Mouse (Mus musculus) layer of hippocampus, adult 6 months (tissue): ENCODE results near the gene Fam83d. TPM values are rescaled to one million over a fixed set of nuclear protein-coding genes. Genes with fewer than 3 reads are reported as not detected.

Experiments
- long read RNA-seq, 2 experiments: library from polyadenylated mRNA; unstranded; transcript quantifications; one replicate each; pipeline ENCODE4 v2.0.0; 2019 to 2020
- microRNA-seq: library from miRNA; unstranded; fragments of <30 nt; microRNA quantifications from one replicate; pipeline ENCODE4 v1.2.0, GENCODE M21; 2020
- polyA plus RNA-seq: library from polyadenylated mRNA; unstranded; fragments of <200 nt; fragmentation: Nextera tagmentation; gene quantifications from 2 replicates; pipeline ENCODE4 v1.2.3, GENCODE M21; 2021

The Fam83d gene
- 1.3 TPM in 2 replicates for polyA plus RNA-seq
- long read RNA-seq, experiment 1, transcript Fam83d-201 (4 exons, 2,266 nt) = major isoform, 5 of 5 reads
- long read RNA-seq, experiment 1, partial matches to known transcripts = 0 of 5 reads
- long read RNA-seq, experiment 1, other reads (novel, unspliced or antisense) = 0 of 5 reads
- long read RNA-seq, experiment 2, transcript Fam83d-201 (4 exons, 2,266 nt) = major isoform, 20 of 21 reads
- long read RNA-seq, experiment 2, partial matches to known transcripts = 0 of 21 reads
- long read RNA-seq, experiment 2, other reads (novel, unspliced or antisense) = 1 of 21 reads

GRCm38 (mm10) chr2:158767742-158768339, at the start of gene Fam83d:
TSS of gene Fam83d (plus strand) at chr2:158768093.

GRCm38 (mm10) chr2:158794494-158795004, 26.7 kb downstream of the Fam83d start, which contains the start of gene Dhx35:
TSS of gene Dhx35 (plus strand) at chr2:158794807.

Small RNA genes lying within 50 kb of the gene (microRNA-seq; reads per million reads assigned to microRNA genes)
- gene Gm26141 = not detected

Other genes starting within 250 kb of the Fam83d start
- 9.0 and 9.1 TPM in 2 replicates for gene Slc32a1, start 157.3 kb upstream of the Fam83d start, polyA plus RNA-seq
- 0.68 and 0.75 TPM in 2 replicates for gene Actr5, start 143.2 kb upstream of the Fam83d start, polyA plus RNA-seq
- 37.6 and 80.0 TPM in 2 replicates for gene Ppp1r16b, start 102.7 kb upstream of the Fam83d start, polyA plus RNA-seq
- gene Dhx35, start 26.7 kb downstream of the Fam83d start, polyA plus RNA-seq = 11.2 and 14.6 TPM in 2 replicates